Mouse (Mus musculus): Measurements from ENCODE around the gene Mutyh. TPM values are rescaled to one million over a fixed set of nuclear protein-coding genes. Genes with fewer than 3 reads are reported as not detected.

Mutyh gene
- total and polyA plus RNA-seq, 2 experiments from 2014 or later = 3.0 to 5.6 TPM

DNA sequence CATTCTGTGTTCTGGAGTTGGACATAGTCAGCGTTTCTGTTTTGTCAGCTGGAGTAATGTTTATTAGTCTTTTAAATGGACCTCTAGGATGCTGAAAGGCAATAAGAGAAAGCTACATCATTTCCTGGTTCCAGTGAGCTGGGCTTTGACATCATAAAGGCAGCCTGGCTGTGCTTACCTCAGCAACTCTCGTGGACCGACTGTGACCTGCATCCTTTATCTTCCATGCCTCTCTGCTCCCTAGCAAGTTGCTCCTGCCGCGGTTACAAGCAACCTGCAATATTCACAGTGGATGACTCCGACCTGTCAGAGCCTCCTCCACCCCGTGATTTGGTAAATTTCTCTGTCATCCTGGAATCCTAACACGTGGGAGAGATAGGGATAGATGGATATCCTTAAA, 54.5 kb downstream of the Mutyh start:
- H3K9ac ChIP-seq (replicated peaks; ENCODE audit: low read length, poor library complexity, severe bottlenecking) = no peak overlapping the region
- H3K27me3 ChIP-seq (ENCODE audit: insufficient read depth, low read length) = no peaks in the 10 kb centered on the region
- ATAC-seq (ENCODE audit: low FRiP score) (no peak), DNase-seq (ENCODE audit: low spot score) (no peak)
- no peaks in the 10 kb centered on the region for H3K9me3 ChIP-seq (ENCODE audit: low read length)
- H3K36me3 ChIP-seq (ENCODE audit: insufficient read depth, low read length) = no peaks in the 10 kb centered on the region
- TF ChIP-seq CTCF (IDR thresholded peaks at IDR 0.05) = no peak
- H3K27ac ChIP-seq (ENCODE audit: low read depth, low read length) = no peak overlapping the region
- H3K4me3 ChIP-seq (ENCODE audit: low read depth, low read length) = no peak overlapping the region
- H3K4me2 ChIP-seq (ENCODE audit: low read depth, low read length, poor library complexity, severe bottlenecking) = no peak overlapping the region
- no peaks in the 10 kb centered on the region for H3K4me1 ChIP-seq (ENCODE audit: insufficient read depth, low read length)
- WGBS = 73% methylated on average over 8 of the region's 8 CpGs

Other genes starting within 250 kb of the Mutyh start
- 0.44 and 5.1 TPM in 2 replicates for gene Ccdc17, start 211.1 kb upstream of the Mutyh start, total RNA-seq (2014; rRNA removed)
- 3.2 and 4.1 TPM in 2 replicates for gene Ccdc17, start 211.1 kb upstream of the Mutyh start, polyA plus RNA-seq (2015; fragmentation: Nextera tagmentation; extraction: Ambion mirVana)
- 51.6 and 78.7 TPM in 2 replicates for gene Nasp, start 179.8 kb upstream of the Mutyh start, total RNA-seq (2014; rRNA removed)
- 67.2 and 76.3 TPM in 2 replicates for gene Nasp, start 179.8 kb upstream of the Mutyh start, polyA plus RNA-seq (2015; fragmentation: Nextera tagmentation; extraction: Ambion mirVana)
- gene Akr1a1, start 156.0 kb upstream of the Mutyh start, total RNA-seq (2014; rRNA removed) = 475 and 495 TPM in 2 replicates
- gene Akr1a1, start 156.0 kb upstream of the Mutyh start, polyA plus RNA-seq (2015; fragmentation: Nextera tagmentation; extraction: Ambion mirVana) = 684 and 729 TPM in 2 replicates
- gene Prdx1, start 122.2 kb upstream of the Mutyh start, total RNA-seq (2014; rRNA removed) = 171 and 207 TPM in 2 replicates
- gene Prdx1, start 122.2 kb upstream of the Mutyh start, polyA plus RNA-seq (2015; fragmentation: Nextera tagmentation; extraction: Ambion mirVana) = 546 and 551 TPM in 2 replicates
- gene Mmachc, start 99.3 kb upstream of the Mutyh start, total RNA-seq (2014; rRNA removed) = 20.8 and 24.3 TPM in 2 replicates
- gene Mmachc, start 99.3 kb upstream of the Mutyh start, polyA plus RNA-seq (2015; fragmentation: Nextera tagmentation; extraction: Ambion mirVana) = 16.6 and 16.8 TPM in 2 replicates
- 10.3 and 10.9 TPM in 2 replicates for gene Ccdc163, start 99.2 kb upstream of the Mutyh start, total RNA-seq (2014; rRNA removed)
- gene Ccdc163, start 99.2 kb upstream of the Mutyh start, polyA plus RNA-seq (2015; fragmentation: Nextera tagmentation; extraction: Ambion mirVana) = 4.7 and 5.4 TPM in 2 replicates
- 0.77 and 2.5 TPM in 2 replicates for gene Tesk2, start 86.8 kb upstream of the Mutyh start, total RNA-seq (2014; rRNA removed)
- 1.6 and 1.7 TPM in 2 replicates for gene Tesk2, start 86.8 kb upstream of the Mutyh start, polyA plus RNA-seq (2015; fragmentation: Nextera tagmentation; extraction: Ambion mirVana)
- 38.9 and 42.9 TPM in 2 replicates for gene Toe1, start 83 bp upstream of the Mutyh start, total RNA-seq (2014; rRNA removed)
- 22.5 and 26.2 TPM in 2 replicates for gene Toe1, start 83 bp upstream of the Mutyh start, polyA plus RNA-seq (2015; fragmentation: Nextera tagmentation; extraction: Ambion mirVana)
- 0.55 and 0.71 TPM in 2 replicates for gene Hpdl, start 14.0 kb downstream of the Mutyh start, total RNA-seq (2014; rRNA removed)
- gene Hpdl, start 14.0 kb downstream of the Mutyh start, polyA plus RNA-seq (2015; fragmentation: Nextera tagmentation; extraction: Ambion mirVana) = 0.74 and 1.1 TPM in 2 replicates
- gene Zswim5, start 69.7 kb downstream of the Mutyh start, total RNA-seq (2014; rRNA removed) = 20.1 and 23.0 TPM in 2 replicates
- gene Zswim5, start 69.7 kb downstream of the Mutyh start, polyA plus RNA-seq (2015; fragmentation: Nextera tagmentation; extraction: Ambion mirVana) = 2.2 and 2.4 TPM in 2 replicates
- 25.5 and 50.0 TPM in 2 replicates for gene Urod, start 186.7 kb downstream of the Mutyh start, total RNA-seq (2014; rRNA removed)
- 36.6 and 36.8 TPM in 2 replicates for gene Urod, start 186.7 kb downstream of the Mutyh start, polyA plus RNA-seq (2015; fragmentation: Nextera tagmentation; extraction: Ambion mirVana)
- 45.5 and 46.5 TPM in 2 replicates for gene Hectd3, start 187.6 kb downstream of the Mutyh start, total RNA-seq (2014; rRNA removed)
- gene Hectd3, start 187.6 kb downstream of the Mutyh start, polyA plus RNA-seq (2015; fragmentation: Nextera tagmentation; extraction: Ambion mirVana) = 20.2 and 22.6 TPM in 2 replicates
- 20.7 and 21.7 TPM in 2 replicates for gene Eif2b3, start 211.7 kb downstream of the Mutyh start, total RNA-seq (2014; rRNA removed)
- gene Eif2b3, start 211.7 kb downstream of the Mutyh start, polyA plus RNA-seq (2015; fragmentation: Nextera tagmentation; extraction: Ambion mirVana) = 57.5 and 58.4 TPM in 2 replicates

Measured in midbrain, postnatal 0 days (tissue).